Mouse (Mus musculus): ENCODE measurements around the gene Lipc.

DNA sequence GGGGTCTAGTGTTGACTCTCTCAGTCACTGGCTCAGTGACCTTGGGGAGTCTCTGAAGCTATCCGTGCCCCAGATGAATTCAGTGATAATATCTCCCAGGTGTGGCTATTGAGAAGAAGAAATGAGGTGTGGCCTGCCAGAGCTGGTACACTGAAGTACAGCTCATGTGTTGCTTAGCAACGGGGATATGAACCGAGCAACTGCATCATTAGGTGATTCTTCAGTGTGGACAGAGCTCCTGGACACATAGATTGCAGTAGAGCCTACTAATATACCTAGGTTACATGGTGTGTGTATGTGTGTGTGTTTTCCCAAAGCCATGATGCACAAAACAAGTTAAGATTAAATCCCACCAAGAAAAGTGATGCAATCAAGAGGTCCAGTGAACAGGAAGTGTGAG, 100.5 kb downstream of the Lipc start:
- no peak for TF ChIP-seq POLR2A (IDR thresholded peaks at IDR 0.05; ENCODE audit: borderline replicate concordance, control insufficient read depth, low read depth, low read length)
- TF ChIP-seq CTCF (IDR thresholded peaks at IDR 0.05; ENCODE audit: control insufficient read depth, insufficient read depth, low read length), result no peak

Measured in bone marrow, adult 2 months (tissue).